Mouse (Mus musculus): ENCODE results near the gene Anapc15-ps. TPM values are rescaled to one million over a fixed set of nuclear protein-coding genes. Genes with fewer than 3 reads are reported as not detected.

Anapc15-ps gene
- polyA plus RNA-seq, 1 experiment from 2014 or later: not detected

DNA sequence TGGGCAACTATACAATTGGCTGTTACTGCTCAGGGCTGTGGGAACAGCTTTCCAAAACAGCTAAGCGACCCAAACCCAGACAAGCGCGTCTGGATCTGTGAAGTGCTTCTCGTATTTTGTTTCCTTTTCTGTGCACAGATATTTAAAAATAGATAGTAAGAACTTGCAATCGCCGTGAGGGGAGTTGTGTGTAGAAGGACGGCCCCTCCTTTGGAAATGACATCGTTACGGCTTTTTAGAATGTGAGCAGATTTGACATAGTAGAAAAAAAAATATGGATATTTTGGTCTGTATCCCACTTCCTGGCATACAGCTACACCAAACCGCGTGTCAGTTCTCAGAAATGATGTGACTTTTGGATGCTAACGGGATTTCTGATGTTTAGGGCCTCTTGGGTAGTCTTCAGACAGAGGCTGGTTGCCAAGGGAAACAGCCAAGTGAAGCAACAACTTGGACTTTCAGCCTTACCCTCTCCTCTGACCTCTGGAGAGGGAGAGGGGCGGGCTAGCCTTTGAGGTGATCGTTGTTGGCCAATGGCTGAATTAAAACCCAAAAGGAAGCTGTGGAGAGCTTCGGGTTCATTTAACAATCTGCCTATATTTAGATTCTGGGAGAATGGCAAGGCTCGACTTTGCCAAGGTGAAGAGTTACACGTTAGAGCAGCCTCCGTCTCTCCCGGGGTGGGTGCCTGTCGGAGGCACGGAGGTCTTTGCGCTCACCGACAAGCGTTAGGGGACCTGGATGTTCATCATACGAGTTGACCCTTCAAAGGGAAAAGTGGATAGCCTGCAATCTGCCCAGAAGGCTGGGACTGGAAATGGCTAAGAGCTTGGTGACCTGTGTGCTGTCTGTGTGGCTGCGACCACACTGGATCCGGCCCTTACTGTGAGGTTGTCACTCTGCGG, 7.2 kb upstream of the Anapc15-ps start:
- H3K9ac ChIP-seq (ENCODE audit: low read length): no peak overlapping the region
- 61% methylated on average over 28 of the region's 28 CpGs for WGBS
- no peaks in the 10 kb centered on the region for H3K9me3 ChIP-seq (ENCODE audit: control insufficient read depth, low read length)
- H3K27ac ChIP-seq (ENCODE audit: low read depth, low read length): no peak overlapping the region
- H3K4me3 ChIP-seq (ENCODE audit: low read depth, low read length): peak overlapping the region; percentile 5; the same call in 1 of the 2 replicates
- no peaks in the 10 kb centered on the region for H3K27me3 ChIP-seq (ENCODE audit: control insufficient read depth, insufficient read depth, low read length)
- DNase-seq (ENCODE audit: low spot score): no peak
- no peak for ATAC-seq (replicated peaks; ENCODE audit: low FRiP score)
- no peaks in the 10 kb centered on the region for H3K36me3 ChIP-seq (ENCODE audit: control insufficient read depth, insufficient read depth, low read length)
- H3K4me1 ChIP-seq (replicated peaks; ENCODE audit: control insufficient read depth, insufficient read depth, low read length): no peaks in the 10 kb centered on the region
- H3K4me2 ChIP-seq (ENCODE audit: low read depth, low read length, severe bottlenecking): peak overlapping the region; percentile 37

DNA sequence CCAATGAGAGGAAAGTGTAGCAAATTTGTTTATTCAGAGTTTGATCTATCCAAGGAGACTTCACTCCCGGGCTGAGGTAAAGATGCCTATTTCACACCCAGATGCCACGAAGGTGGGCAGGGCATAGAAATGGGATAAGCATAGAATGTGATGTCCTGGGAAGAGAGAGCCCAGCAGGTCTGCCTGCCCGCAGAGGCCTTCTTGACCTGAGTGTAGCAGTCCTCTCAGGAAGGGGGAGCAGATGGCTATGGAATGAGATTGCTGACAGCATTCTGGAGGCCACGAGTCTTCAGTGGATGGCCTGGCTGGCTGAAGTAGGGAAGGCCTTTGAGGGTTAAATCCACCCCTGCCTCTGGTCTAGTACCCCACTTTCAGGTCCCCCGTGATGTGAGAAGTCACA, 5.9 kb upstream of the Anapc15-ps start:
- H3K4me3 ChIP-seq (ENCODE audit: low read depth, low read length): no peak overlapping the region
- 89% methylated on average over 5 of the region's 5 CpGs for WGBS
- H3K27me3 ChIP-seq (ENCODE audit: control insufficient read depth, insufficient read depth, low read length): no peaks in the 10 kb centered on the region
- ATAC-seq (replicated peaks; ENCODE audit: low FRiP score) (no peak), DNase-seq (ENCODE audit: low spot score) (no peak)
- no peak overlapping the region for H3K27ac ChIP-seq (ENCODE audit: low read depth, low read length)
- no peaks in the 10 kb centered on the region for H3K9me3 ChIP-seq (ENCODE audit: control insufficient read depth, low read length)
- H3K4me1 ChIP-seq (replicated peaks; ENCODE audit: control insufficient read depth, insufficient read depth, low read length): no peaks in the 10 kb centered on the region
- H3K4me2 ChIP-seq (ENCODE audit: low read depth, low read length, severe bottlenecking): no peak overlapping the region
- no peak overlapping the region for H3K9ac ChIP-seq (ENCODE audit: low read length)
- H3K36me3 ChIP-seq (ENCODE audit: control insufficient read depth, insufficient read depth, low read length): no peaks in the 10 kb centered on the region

DNA sequence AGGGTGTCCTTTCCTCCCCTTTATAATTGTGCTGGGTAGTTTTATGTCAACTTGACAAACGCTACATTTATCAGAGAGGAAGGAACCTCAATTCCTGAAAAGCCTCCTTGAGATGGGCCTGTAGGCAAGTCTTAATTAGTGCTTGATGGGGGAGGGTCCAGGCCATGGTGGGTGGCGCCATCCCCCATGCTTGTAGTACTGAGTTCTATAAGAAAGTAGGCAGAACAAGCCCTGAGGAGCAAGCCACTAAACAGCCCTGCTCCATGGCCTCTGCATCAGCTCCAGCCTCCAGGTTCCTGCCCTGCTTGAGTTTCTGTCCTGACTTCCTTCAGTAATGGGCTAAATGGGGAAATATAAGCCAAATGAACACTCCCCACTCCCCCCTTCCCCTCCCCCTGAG, 5.4 kb upstream of the Anapc15-ps start:
- Histone ChIP-seq H3K9ac (ENCODE audit: low read length) (no peak overlapping the region), H3K27me3 (ENCODE audit: control insufficient read depth, insufficient read depth, low read length) (no peaks in the 10 kb centered on the region), H3K4me3 (ENCODE audit: low read depth, low read length) (no peak overlapping the region), H3K4me2 (ENCODE audit: low read depth, low read length, severe bottlenecking) (no peak overlapping the region), H3K4me1 (replicated peaks; ENCODE audit: control insufficient read depth, insufficient read depth, low read length) (no peaks in the 10 kb centered on the region), H3K9me3 (ENCODE audit: control insufficient read depth, low read length) (no peaks in the 10 kb centered on the region), H3K36me3 (ENCODE audit: control insufficient read depth, insufficient read depth, low read length) (no peaks in the 10 kb centered on the region), H3K27ac (ENCODE audit: low read depth, low read length) (no peak overlapping the region)
- no peak for ATAC-seq (replicated peaks; ENCODE audit: low FRiP score)
- WGBS: 89% methylated on average over 2 of the region's 2 CpGs
- DNase-seq (ENCODE audit: low spot score): no peak

DNA sequence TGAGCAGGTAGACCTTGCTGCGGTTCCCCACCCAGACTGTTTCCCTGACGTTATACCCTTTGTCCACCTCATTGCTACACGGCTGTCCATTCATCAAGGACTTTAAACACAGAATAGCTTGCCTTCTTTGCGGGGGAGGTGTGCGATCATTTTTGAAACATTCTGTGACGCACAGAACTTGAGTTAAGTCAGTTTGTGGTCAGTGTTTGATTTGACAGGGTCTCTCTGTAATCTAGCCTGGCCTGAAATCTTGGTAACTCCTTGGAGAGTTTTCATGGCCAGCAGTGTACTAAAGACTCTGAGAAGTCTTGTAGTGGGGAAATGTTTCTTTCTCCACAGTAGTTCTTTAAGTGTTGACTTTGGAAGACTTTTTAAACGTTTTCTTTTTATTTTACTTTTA, 5.0 kb upstream of the Anapc15-ps start:
- DNase-seq (ENCODE audit: low spot score) (no peak), ATAC-seq (replicated peaks; ENCODE audit: low FRiP score) (no peak)
- Histone ChIP-seq H3K27ac (ENCODE audit: low read depth, low read length) (no peak overlapping the region), H3K4me3 (ENCODE audit: low read depth, low read length) (no peak overlapping the region), H3K27me3 (ENCODE audit: control insufficient read depth, insufficient read depth, low read length) (no peaks in the 10 kb centered on the region), H3K9me3 (ENCODE audit: control insufficient read depth, low read length) (no peaks in the 10 kb centered on the region), H3K36me3 (ENCODE audit: control insufficient read depth, insufficient read depth, low read length) (no peaks in the 10 kb centered on the region), H3K4me1 (replicated peaks; ENCODE audit: control insufficient read depth, insufficient read depth, low read length) (no peaks in the 10 kb centered on the region), H3K9ac (ENCODE audit: low read length) (no peak overlapping the region), H3K4me2 (ENCODE audit: low read depth, low read length, severe bottlenecking) (no peak overlapping the region)
- 82% methylated on average over 7 of the region's 7 CpGs for WGBS

DNA sequence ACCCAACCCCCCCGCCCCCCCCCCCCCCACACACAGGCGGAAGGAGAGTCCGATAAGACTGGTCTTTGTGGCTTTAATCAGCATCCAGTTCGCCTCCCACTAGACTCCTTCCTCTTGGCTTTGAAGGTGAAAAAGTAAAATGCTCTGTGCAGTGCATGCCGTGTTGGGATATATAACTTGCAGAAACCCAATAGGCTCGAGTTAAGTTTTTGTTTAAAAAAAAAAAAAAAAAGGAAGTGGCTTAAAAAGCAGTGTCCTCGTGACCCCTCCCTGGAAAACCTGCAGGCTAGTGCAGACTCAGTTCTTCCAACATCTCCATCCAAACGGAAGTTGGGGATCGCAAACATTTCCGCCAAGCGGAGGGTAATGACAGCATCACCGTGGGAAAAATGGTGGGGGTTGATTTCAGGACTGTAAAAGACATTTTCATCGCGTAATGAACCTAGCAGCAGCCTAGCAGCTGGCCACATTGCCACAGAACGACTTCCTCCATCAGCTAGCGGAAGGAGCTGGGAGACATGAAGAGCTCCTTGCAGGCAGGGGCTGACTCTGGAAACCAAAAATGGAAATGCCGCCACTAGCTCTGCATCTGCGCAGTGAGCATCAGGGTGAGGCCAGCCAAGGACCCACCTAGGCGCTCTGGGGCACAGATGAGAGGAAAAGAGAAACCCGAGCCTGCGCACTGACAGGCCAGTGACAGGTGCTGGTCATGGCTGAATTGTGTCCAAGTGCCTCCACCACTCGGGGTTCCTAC, 4.3 kb upstream of the Anapc15-ps start:
- no peak overlapping the region for H3K27ac ChIP-seq (ENCODE audit: low read depth, low read length)
- DNase-seq (ENCODE audit: low spot score): no peak
- 74% methylated on average over 22 of the region's 22 CpGs for WGBS

DNA sequence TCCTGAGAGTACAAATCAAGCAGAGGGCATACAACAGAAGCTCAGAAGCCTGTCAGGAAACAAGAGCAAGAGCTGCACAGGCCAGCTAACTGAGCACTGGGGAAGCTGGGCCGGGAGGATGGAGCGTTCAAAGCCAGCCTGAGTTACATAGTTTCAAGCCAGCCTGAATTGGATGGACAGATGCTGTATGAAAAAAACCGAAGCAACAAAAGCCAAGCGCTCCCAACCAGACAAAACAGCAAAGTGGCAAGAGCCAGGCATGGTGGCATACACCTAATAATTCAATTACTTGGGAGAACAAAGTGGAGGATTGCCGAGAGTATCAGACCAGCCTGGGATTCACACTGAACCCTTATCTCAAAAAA, 3.7 kb upstream of the Anapc15-ps start:
- H3K36me3 ChIP-seq (ENCODE audit: control insufficient read depth, insufficient read depth, low read length): no peaks in the 10 kb centered on the region
- H3K4me2 ChIP-seq (ENCODE audit: low read depth, low read length, severe bottlenecking): no peak overlapping the region
- DNase-seq (ENCODE audit: low spot score) (no peak), ATAC-seq (replicated peaks; ENCODE audit: low FRiP score) (no peak)
- H3K4me3 ChIP-seq (ENCODE audit: low read depth, low read length): no peak overlapping the region
- no peak overlapping the region for H3K27ac ChIP-seq (ENCODE audit: low read depth, low read length)
- H3K4me1 ChIP-seq (replicated peaks; ENCODE audit: control insufficient read depth, insufficient read depth, low read length): no peaks in the 10 kb centered on the region
- 74% methylated on average over 5 of the region's 5 CpGs for WGBS
- no peaks in the 10 kb centered on the region for H3K9me3 ChIP-seq (ENCODE audit: control insufficient read depth, low read length)
- H3K27me3 ChIP-seq (ENCODE audit: control insufficient read depth, insufficient read depth, low read length): no peaks in the 10 kb centered on the region
- H3K9ac ChIP-seq (ENCODE audit: low read length): no peak overlapping the region

More for the DNA sequence above, 4.3 kb upstream of the Anapc15-ps start:
- no peaks in the 10 kb centered on the region for H3K27me3 ChIP-seq (ENCODE audit: control insufficient read depth, insufficient read depth, low read length)
- no peaks in the 10 kb centered on the region for H3K4me1 ChIP-seq (replicated peaks; ENCODE audit: control insufficient read depth, insufficient read depth, low read length)
- no peaks in the 10 kb centered on the region for H3K9me3 ChIP-seq (ENCODE audit: control insufficient read depth, low read length)
- ATAC-seq (replicated peaks; ENCODE audit: low FRiP score): no peak
- no peak overlapping the region for H3K4me3 ChIP-seq (ENCODE audit: low read depth, low read length)
- H3K9ac ChIP-seq (ENCODE audit: low read length): no peak overlapping the region
- 0 out of 2 replicates have a peak overlapping the region, but pooled peaks have one; percentile 1 for H3K4me2 ChIP-seq (ENCODE audit: low read depth, low read length, severe bottlenecking)
- H3K36me3 ChIP-seq (ENCODE audit: control insufficient read depth, insufficient read depth, low read length): no peaks in the 10 kb centered on the region

DNA sequence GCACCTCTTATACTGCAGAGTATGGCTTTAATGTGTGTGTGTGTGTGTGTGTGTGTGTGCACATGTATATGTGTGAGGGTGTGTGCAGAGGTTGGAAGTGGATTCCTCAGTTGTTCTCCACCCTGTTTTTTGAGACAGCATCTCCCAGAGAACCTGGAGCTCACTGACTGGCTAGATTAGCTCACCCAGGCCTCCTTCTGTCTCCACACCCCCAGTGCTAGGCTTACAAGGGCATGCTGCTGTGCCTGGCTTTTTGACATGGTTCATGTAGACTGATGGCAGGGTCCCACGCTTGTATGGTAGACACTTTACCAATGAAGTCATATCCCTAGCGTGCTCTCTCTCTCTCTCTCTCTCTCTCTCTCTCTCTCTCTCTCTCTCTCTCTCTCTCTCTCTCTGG, 3.1 kb upstream of the Anapc15-ps start:
- H3K4me2 ChIP-seq (ENCODE audit: low read depth, low read length, severe bottlenecking): no peak overlapping the region

DNA sequence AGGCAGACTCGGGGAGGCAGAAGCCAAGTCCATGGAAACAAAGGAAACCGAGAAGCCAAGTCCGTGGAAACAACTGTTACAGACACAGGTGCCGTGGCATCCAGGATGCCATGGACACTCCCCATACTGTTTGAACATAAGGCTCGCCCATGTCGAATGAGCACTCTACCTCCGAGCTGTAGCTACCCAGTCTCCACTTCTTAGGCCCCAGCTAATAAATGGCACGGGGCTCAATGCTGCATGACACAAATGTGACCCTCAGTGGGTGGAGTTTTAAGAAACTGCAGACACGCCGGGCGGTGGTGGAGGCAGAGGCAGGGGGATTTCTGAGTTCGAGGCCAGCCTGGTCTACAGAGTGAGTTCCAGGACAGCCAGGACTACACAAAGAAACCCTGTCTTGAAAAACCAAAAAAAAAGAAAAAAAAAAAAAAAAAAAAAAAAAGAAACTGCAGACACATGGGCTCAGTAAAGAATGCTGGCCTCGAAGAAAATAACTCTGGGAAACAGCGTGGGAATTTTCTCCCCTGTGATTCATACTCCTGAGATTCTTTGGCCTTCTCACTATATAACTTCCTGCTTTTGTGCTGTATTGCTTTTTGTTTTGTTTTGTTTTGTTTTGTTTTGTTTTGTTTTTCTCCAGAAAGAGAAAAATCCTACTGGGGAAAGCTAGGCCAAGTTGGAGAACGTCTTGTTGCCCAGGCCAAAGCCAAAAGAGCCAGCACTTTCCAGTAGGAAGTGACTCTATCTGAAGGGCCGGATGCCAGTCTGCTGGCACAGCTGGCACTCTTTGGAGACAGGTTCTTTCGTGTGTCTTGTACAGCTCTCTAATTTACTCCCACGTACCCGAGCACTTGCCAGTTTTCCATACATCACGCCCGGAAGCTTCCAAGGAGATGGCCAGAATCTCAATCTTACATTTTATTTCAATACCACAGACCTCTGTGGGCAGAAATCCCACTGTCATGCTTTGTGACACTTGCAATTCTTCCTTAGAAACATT, 2.2 kb downstream of the Anapc15-ps start:
- Histone ChIP-seq H3K4me2 (ENCODE audit: low read depth, low read length, severe bottlenecking) (no peak overlapping the region), H3K9ac (ENCODE audit: low read length) (no peak overlapping the region), H3K4me3 (ENCODE audit: low read depth, low read length) (no peak overlapping the region), H3K36me3 (ENCODE audit: control insufficient read depth, insufficient read depth, low read length) (no peaks in the 10 kb centered on the region), H3K4me1 (replicated peaks; ENCODE audit: control insufficient read depth, insufficient read depth, low read length) (no peaks in the 10 kb centered on the region), H3K27ac (ENCODE audit: low read depth, low read length) (no peak overlapping the region), H3K27me3 (ENCODE audit: control insufficient read depth, insufficient read depth, low read length) (no peaks in the 10 kb centered on the region), H3K9me3 (ENCODE audit: control insufficient read depth, low read length) (no peaks in the 10 kb centered on the region)
- WGBS: 90% methylated on average over 21 of the region's 21 CpGs
- DNase-seq (ENCODE audit: low spot score): no peak
- ATAC-seq (replicated peaks; ENCODE audit: low FRiP score): no peak

More for the DNA sequence above, 3.1 kb upstream of the Anapc15-ps start:
- no peaks in the 10 kb centered on the region for H3K36me3 ChIP-seq (ENCODE audit: control insufficient read depth, insufficient read depth, low read length)
- no peak overlapping the region for H3K27ac ChIP-seq (ENCODE audit: low read depth, low read length)
- no peaks in the 10 kb centered on the region for H3K4me1 ChIP-seq (replicated peaks; ENCODE audit: control insufficient read depth, insufficient read depth, low read length)
- H3K4me3 ChIP-seq (ENCODE audit: low read depth, low read length): no peak overlapping the region
- H3K27me3 ChIP-seq (ENCODE audit: control insufficient read depth, insufficient read depth, low read length): no peaks in the 10 kb centered on the region
- H3K9ac ChIP-seq (ENCODE audit: low read length): no peak overlapping the region
- no peak for ATAC-seq (replicated peaks; ENCODE audit: low FRiP score)
- H3K9me3 ChIP-seq (ENCODE audit: control insufficient read depth, low read length): no peaks in the 10 kb centered on the region
- DNase-seq (ENCODE audit: low spot score): no peak
- WGBS: 93% methylated on average over 2 of the region's 2 CpGs
